In genomic region chr6:91470712-91471111, GRCm38 (mm10) we compare ENCODE assay signal across 30 mouse cellular contexts. TPM values are rescaled to one million over a fixed set of nuclear protein-coding genes. Genes with fewer than 3 reads are reported as not detected.
"Had no signal": no experiment of that assay in that cellular context is flagged by ENCODE, and none has a peak within 500 bp of the region (broad histone marks: within the 10 kb centered on the region; RNA-seq: fewer than 3 reads in every experiment).

No protein-coding gene starts in this region.

- H3K27ac ChIP-seq: gastrocnemius, adult 2 months; heart, adult 2 months; heart, embryonic 13.5 days; heart, embryonic 15.5 days; hindbrain, embryonic 10.5 days; hindbrain, embryonic 12.5 days; hindbrain, embryonic 14.5 days; intestine, embryonic 15.5 days; layer of hippocampus, adult 2 months; left cerebral cortex, adult 2 months; limb, embryonic 10.5 days; limb, embryonic 12.5 days; liver, embryonic 14.5 days had no signal

- H3K9me3 ChIP-seq: heart, embryonic 13.5 days; heart, embryonic 15.5 days; hindbrain, embryonic 10.5 days; hindbrain, embryonic 12.5 days; intestine, embryonic 15.5 days; limb, embryonic 10.5 days; limb, embryonic 12.5 days had no signal

- H3K4me3 ChIP-seq: gastrocnemius, adult 2 months; heart, adult 2 months; heart, embryonic 13.5 days; heart, embryonic 15.5 days; hindbrain, embryonic 10.5 days; hindbrain, embryonic 12.5 days; intestine, embryonic 15.5 days; layer of hippocampus, adult 2 months; left cerebral cortex, adult 2 months; limb, embryonic 10.5 days; limb, embryonic 12.5 days had no signal

- H3K4me2 ChIP-seq: heart, embryonic 11.5 days; heart, embryonic 13.5 days; heart, embryonic 15.5 days; hindbrain, embryonic 12.5 days; hindbrain, embryonic 14.5 days; intestine, embryonic 15.5 days; limb, embryonic 12.5 days had no signal

- DNase-seq: gastrocnemius, adult 2 months; gastrocnemius, postnatal 10 days; gastrocnemius, postnatal 25 days; heart, adult 2 months; heart, postnatal 14 days; heart, postnatal 4 days; kidney, adult 18-20 months; kidney, adult 8-10 months; kidney, postnatal 10 days; kidney, postnatal 25 days; kidney, postnatal 4 days; liver had no signal

- H3K9ac ChIP-seq: heart, embryonic 13.5 days; heart, embryonic 15.5 days; hindbrain, embryonic 12.5 days; hindbrain, embryonic 14.5 days; intestine, embryonic 15.5 days; limb, embryonic 12.5 days; liver, embryonic 14.5 days had no signal

- H3K27me3 ChIP-seq: heart, embryonic 13.5 days; heart, embryonic 15.5 days; hindbrain, embryonic 12.5 days; intestine, embryonic 15.5 days; limb, embryonic 12.5 days had no signal

- ATAC-seq: hindbrain, embryonic 16.5 days; inflammation-experienced regulatory T-cells, adult 6 months; intestine, embryonic 15.5 days; intestine, postnatal 0 days had no signal

RNA-seq across cellular contexts. Expression of gene Wnt7a, which starts 59.5 kb away (rescaled TPM):
- total RNA-seq: gastrocnemius, adult 2 months; gastrocnemius, postnatal 10 days; gastrocnemius, postnatal 25 days; gastrocnemius, postnatal 4 days; granulocyte monocyte progenitor cell, adult 5-6 weeks; heart, adult 2 months had no signal
- polyA plus RNA-seq: heart, adult 2 months; heart, postnatal 0 days; inflammation-experienced regulatory T-cells, adult 6 months; intestine, embryonic 15.5 days; intestine, postnatal 0 days; liver, embryonic 14.5 days had no signal
